In the genomic region with DNA sequence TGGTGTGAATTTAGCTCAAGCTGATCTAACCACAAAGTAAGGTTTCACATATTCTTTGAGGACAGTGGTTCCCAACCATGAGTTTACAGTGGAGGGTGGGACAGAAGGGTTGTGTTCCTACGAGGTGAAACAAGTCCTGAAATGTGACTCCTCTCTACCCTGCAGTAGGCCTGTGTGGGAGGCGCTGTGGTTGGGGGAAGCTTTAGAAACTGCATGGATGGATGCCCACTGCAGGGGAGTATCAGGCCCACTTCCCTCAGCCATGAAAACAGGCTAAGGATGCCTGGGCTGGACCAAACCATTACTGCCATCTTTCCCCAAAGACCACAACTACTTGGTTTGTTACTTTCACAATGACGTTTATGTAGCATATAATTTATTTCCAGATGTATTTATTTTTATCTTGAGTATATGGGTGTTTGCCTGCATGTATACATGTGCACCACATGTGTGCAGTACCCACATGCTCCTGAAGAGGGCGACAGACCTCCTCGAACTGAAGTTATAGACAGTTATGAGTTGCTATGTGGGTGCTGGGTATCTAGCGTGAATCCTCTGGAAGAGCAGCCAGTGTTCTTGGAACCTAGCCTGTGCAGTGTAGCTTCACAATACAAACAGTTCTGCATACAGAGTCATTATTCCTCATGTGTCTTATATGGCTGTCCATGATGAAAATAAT, we compare ENCODE assay signal across 17 mouse cellular contexts. TPM values are rescaled to one million over a fixed set of nuclear protein-coding genes. Genes with fewer than 3 reads are reported as not detected.
DNase-seq lines count a peak whose midpoint lies in the region; ATAC-seq and TF ChIP-seq lines count a peak whose summit lies in the region.
"Had no signal": no experiment of that assay in that cellular context is flagged by ENCODE, and none has a peak within 500 bp of the region (broad histone marks: within the 10 kb centered on the region; RNA-seq: fewer than 3 reads in every experiment).

No protein-coding gene starts in this region.

- no peaks in the 10 kb centered on the region for H3K27me3 ChIP-seq in hindbrain, postnatal 0 days (ENCODE audit: insufficient read depth, low read length)
- no peaks in the 10 kb centered on the region for H3K27me3 ChIP-seq in hindbrain, embryonic 14.5 days (ENCODE audit: control insufficient read depth, insufficient read depth, low read length)
- H3K27me3 ChIP-seq in lung, embryonic 14.5 days (ENCODE audit: insufficient read depth, low read length) = no peaks in the 10 kb centered on the region
- no peaks in the 10 kb centered on the region for H3K27me3 ChIP-seq in liver, postnatal 0 days (ENCODE audit: insufficient read depth, low read length)
- H3K27me3 ChIP-seq: midbrain, embryonic 15.5 days had no signal

- in situ Hi-C loops in ES-E14 (cut with MboI; ENCODE audit: low sequenced_read_pairs in 2 of 2, unreplicated experiment in 2 of 2) = no loop called here

- H3K4me1 ChIP-seq in hindbrain, postnatal 0 days (ENCODE audit: insufficient read depth, low read length) = no peaks in the 10 kb centered on the region
- H3K4me1 ChIP-seq in hindbrain, embryonic 14.5 days (replicated peaks; ENCODE audit: control insufficient read depth, insufficient read depth, low read length) = no peaks in the 10 kb centered on the region
- no peaks in the 10 kb centered on the region for H3K4me1 ChIP-seq in lung, embryonic 14.5 days (ENCODE audit: insufficient read depth)
- no peaks in the 10 kb centered on the region for H3K4me1 ChIP-seq in ES-E14 (ENCODE audit: control insufficient read depth in 2 of 2, insufficient read depth in 2 of 2, low read length in 2 of 2, poor library complexity in 1 of 2)
- H3K4me1 ChIP-seq in liver, postnatal 0 days (ENCODE audit: insufficient read depth) = no peaks in the 10 kb centered on the region
- H3K4me1 ChIP-seq: hindbrain, embryonic 10.5 days; midbrain, embryonic 15.5 days had no signal

- no peaks in the 10 kb centered on the region for H3K36me3 ChIP-seq in hindbrain, postnatal 0 days (ENCODE audit: insufficient read depth, low read length)
- no peaks in the 10 kb centered on the region for H3K36me3 ChIP-seq in hindbrain, embryonic 14.5 days (replicated peaks; ENCODE audit: control insufficient read depth, insufficient read depth)
- no peaks in the 10 kb centered on the region for H3K36me3 ChIP-seq in lung, embryonic 14.5 days (ENCODE audit: insufficient read depth)
- no peaks in the 10 kb centered on the region for H3K36me3 ChIP-seq in ES-E14 (ENCODE audit: control insufficient read depth, insufficient read depth, low read length, poor library complexity, severe bottlenecking)
- H3K36me3 ChIP-seq in liver, postnatal 0 days (replicated peaks; ENCODE audit: insufficient read depth, low read length) = no peaks in the 10 kb centered on the region
- H3K36me3 ChIP-seq: hindbrain, embryonic 10.5 days; midbrain, embryonic 15.5 days had no signal

- H3K27ac ChIP-seq in hindbrain, postnatal 0 days = no peak overlapping the region
- H3K27ac ChIP-seq in hindbrain, embryonic 14.5 days = no peak overlapping the region
- no peak overlapping the region for H3K27ac ChIP-seq in lung, embryonic 14.5 days (ENCODE audit: low read depth)
- H3K27ac ChIP-seq in ES-E14 (ENCODE audit: insufficient read depth, low read depth, low read length, poor library complexity, severe bottlenecking) = no peak overlapping the region
- H3K27ac ChIP-seq in liver, postnatal 0 days (ENCODE audit: low read depth) = no peak overlapping the region
- H3K27ac ChIP-seq: hindbrain, embryonic 10.5 days; midbrain, embryonic 15.5 days had no signal

- no peak for TF ChIP-seq EP300 in liver, postnatal 0 days (IDR thresholded peaks at IDR 0.05; ENCODE audit: low read depth)

- H3K9ac ChIP-seq in hindbrain, postnatal 0 days (replicated peaks; ENCODE audit: low read length) = no peak overlapping the region
- no peak overlapping the region for H3K9ac ChIP-seq in hindbrain, embryonic 14.5 days
- no peak overlapping the region for H3K9ac ChIP-seq in lung, embryonic 14.5 days
- H3K9ac ChIP-seq in ES-E14 (ENCODE audit: insufficient read depth, low read depth, low read length, poor library complexity, severe bottlenecking) = no peak overlapping the region
- no peak overlapping the region for H3K9ac ChIP-seq in liver, postnatal 0 days (replicated peaks)
- H3K9ac ChIP-seq: midbrain, embryonic 15.5 days had no signal

- no peaks in the 10 kb centered on the region for H3K9me3 ChIP-seq in hindbrain, postnatal 0 days (ENCODE audit: low read length)
- no peaks in the 10 kb centered on the region for H3K9me3 ChIP-seq in hindbrain, embryonic 14.5 days (ENCODE audit: control insufficient read depth, low read length)
- peaks cover 9% of the 10 kb centered on the region; the same call in 1 of the 2 replicates for H3K9me3 ChIP-seq in lung, embryonic 14.5 days (ENCODE audit: low read depth, low read length)
- no peaks in the 10 kb centered on the region for H3K9me3 ChIP-seq in ES-E14 (ENCODE audit: control insufficient read depth, insufficient read depth, low read depth, low read length)
- 0 out of 2 replicates have a peak, but pooled peaks cover 2% of the 10 kb centered on the region for H3K9me3 ChIP-seq in liver, postnatal 0 days (ENCODE audit: low read length)
- H3K9me3 ChIP-seq: midbrain, embryonic 15.5 days had no signal

- H3K4me3 ChIP-seq in hindbrain, postnatal 0 days (ENCODE audit: low read length) = no peak overlapping the region
- no peak overlapping the region for H3K4me3 ChIP-seq in hindbrain, embryonic 14.5 days (replicated peaks; ENCODE audit: low read length)
- H3K4me3 ChIP-seq in lung, embryonic 14.5 days (ENCODE audit: low read depth, low read length) = no peak overlapping the region
- no peak overlapping the region for H3K4me3 ChIP-seq in ES-E14 (ENCODE audit: insufficient read depth in 1 of 2, low read depth in 1 of 2, low read length in 2 of 2, poor library complexity in 1 of 2, severe bottlenecking in 1 of 2)
- H3K4me3 ChIP-seq in liver, postnatal 0 days (ENCODE audit: low read depth, low read length) = no peak overlapping the region
- H3K4me3 ChIP-seq: erythroblast, embryonic 14.5 days; hindbrain, embryonic 10.5 days; midbrain, embryonic 15.5 days had no signal

- 87% methylated on average over 6 of the region's 6 CpGs for WGBS in hindbrain, postnatal 0 days
- 87% methylated on average over 6 of the region's 6 CpGs for WGBS in hindbrain, embryonic 14.5 days
- WGBS in lung, embryonic 14.5 days = 84% methylated on average over 6 of the region's 6 CpGs
- 74% methylated on average over 6 of the region's 6 CpGs for WGBS in liver, postnatal 0 days (ENCODE audit: insufficient replicate concordance)

- DNase-seq in hindbrain, postnatal 0 days (ENCODE audit: low spot score) = no peak
- no peak for DNase-seq in hindbrain, embryonic 14.5 days (ENCODE audit: low spot score)
- no peak for DNase-seq in lung, embryonic 14.5 days
- DNase-seq in lung, postnatal 10 days = no peak
- peak; percentile 31 for DNase-seq in ES-E14 (ENCODE audit: low read depth, low spot score)
- DNase-seq in liver, postnatal 0 days = no peak
- DNase-seq in heart, postnatal 25 days (ENCODE audit: low spot score) = no peak
- DNase-seq in spleen, postnatal 14 days (ENCODE audit: low spot score in 2 of 2) = no peak
- DNase-seq: cerebellum, adult 18-20 months; embryo, embryonic 11 days; lung, postnatal 36 days; right cerebral cortex, adult 18-20 months; thymus, postnatal 25 days had no signal

- peak; percentile 41 for TF ChIP-seq CTCF in hindbrain, postnatal 0 days (IDR thresholded peaks at IDR 0.05; ENCODE audit: low read depth)
- TF ChIP-seq CTCF in lung, embryonic 14.5 days (IDR thresholded peaks at IDR 0.05; ENCODE audit: low read depth) = peak; percentile 38
- TF ChIP-seq CTCF in liver, postnatal 0 days (IDR thresholded peaks at IDR 0.05; ENCODE audit: low read depth) = peak; percentile 54

- H3K4me2 ChIP-seq in hindbrain, postnatal 0 days (ENCODE audit: low read depth, low read length) = no peak overlapping the region
- H3K4me2 ChIP-seq in hindbrain, embryonic 14.5 days (replicated peaks) = no peak overlapping the region
- no peak overlapping the region for H3K4me2 ChIP-seq in lung, embryonic 14.5 days
- H3K4me2 ChIP-seq in liver, postnatal 0 days (ENCODE audit: low read depth, low read length) = no peak overlapping the region
- H3K4me2 ChIP-seq: midbrain, embryonic 15.5 days had no signal

- intact Hi-C loops in heart, postnatal 25 days (cut with DNase I) = no loop called here

- ATAC-seq in hindbrain, postnatal 0 days = no peak
- no peak for ATAC-seq in hindbrain, embryonic 14.5 days (ENCODE audit: low FRiP score)
- no peak for ATAC-seq in lung, embryonic 14.5 days (ENCODE audit: insufficient read depth)
- ATAC-seq in liver, postnatal 0 days = no peak
- ATAC-seq: midbrain, embryonic 15.5 days had no signal

TF ChIP-seq in ES-E14, 5 proteins besides CTCF, POLR2A, EP300 and RAD21:
- TF ChIP-seq CHD2 (IDR thresholded peaks at IDR 0.05; ENCODE audit: low read depth, low read length) (no peak), HCFC1 (IDR thresholded peaks at IDR 0.05; ENCODE audit: borderline replicate concordance, insufficient read depth, low read length) (no peak), ZC3H11A (IDR thresholded peaks at IDR 0.05; ENCODE audit: borderline replicate concordance, low read depth, low read length) (no peak), ZNF384 (IDR thresholded peaks at IDR 0.05; ENCODE audit: low read depth, low read length) (no peak), MAFK (IDR thresholded peaks at IDR 0.05; ENCODE audit: insufficient read depth, low read depth, low read length) (no peak)
TF ChIP-seq in ES-E14: peak in this region for 0.

RNA-seq across cellular contexts. Expression of a gene that starts 42.9 kb away (rescaled TPM):
- total RNA-seq in hindbrain, postnatal 0 days (2014; rRNA removed) = 2.2 and 3.2 TPM in 2 replicates
- polyA plus RNA-seq in hindbrain, postnatal 0 days (2015; fragmentation: Nextera tagmentation; extraction: Ambion mirVana) = 0.06 and 0.11 TPM in 2 replicates
- polyA plus RNA-seq in hindbrain, embryonic 14.5 days (2014; fragmentation: Nextera tagmentation; extraction: Ambion mirVana) = 0.07 and 0.12 TPM in 2 replicates
- not detected in 2 replicates for polyA plus RNA-seq in lung, embryonic 14.5 days (2014; fragmentation: Nextera tagmentation; extraction: Ambion mirVana)
- 0.98 and 2.4 TPM in 2 replicates for total RNA-seq in ES-E14 (2012; rRNA removed)
- polyA plus RNA-seq in liver, postnatal 0 days (2015; fragmentation: Nextera tagmentation; extraction: Ambion mirVana) = not detected in 2 replicates
- total RNA-seq in heart, postnatal 25 days (2021) = not detected
- polyA plus RNA-seq: erythroblast, embryonic 14.5 days; hindbrain, embryonic 10.5 days; neural tube, embryonic 14.5 days had no signal
